Mouse (Mus musculus) MEL (cell line): ENCODE results near the gene Ddx4. TPM values are rescaled to one million over a fixed set of nuclear protein-coding genes. Genes with fewer than 3 reads are reported as not detected.

ENCODE experiments used
- DNase-seq: peaks from one replicate; pipeline ENCODE4 v3.0.0; 2011; ENCODE audit warnings: low read depth, low spot score
- H3K27ac ChIP-seq: 2 replicates; pipeline ENCODE4 v1.5.1; 2012; ENCODE audit warnings: low read depth, mild to moderate bottlenecking, control low read depth, low read length, moderate library complexity; ENCODE audit not compliant: control insufficient read depth
- H3K27me3 ChIP-seq, 2 experiments: fragments of 150-350 bp in 1 of 2; sonication (generic) in 1 of 2; 2 replicates each; pipeline ENCODE4 v1.6.1; 2012; ENCODE audit warnings: low read length in 2 of 2, mild to moderate bottlenecking in 2 of 2, improper control_type of control experiment in 1 of 2, moderate library complexity in 1 of 2; ENCODE audit not compliant: insufficient read depth in 2 of 2, control insufficient read depth in 1 of 2
- H3K36me3 ChIP-seq, 2 experiments: 2 replicates each; pipeline ENCODE4 v1.6.1; 2012 to 2014; ENCODE audit warnings: low read length in 2 of 2, improper control_type of control experiment in 1 of 2, inconsistent platforms in 1 of 2, mild to moderate bottlenecking in 1 of 2; ENCODE audit not compliant: insufficient read depth in 2 of 2, control insufficient read depth in 1 of 2
- H3K4me1 ChIP-seq, 2 experiments: fragments of 150-350 bp in 1 of 2; sonication (generic) in 1 of 2; 2 replicates each; pipeline ENCODE4 v1.6.1; 2012; ENCODE audit warnings: low read length in 2 of 2, improper control_type of control experiment in 1 of 2, mild to moderate bottlenecking in 1 of 2; ENCODE audit not compliant: insufficient read depth in 2 of 2, control insufficient read depth in 1 of 2
- H3K4me3 ChIP-seq, 2 experiments: fragments of 150-350 bp in 1 of 2; sonication (generic) in 1 of 2; 2 replicates each; pipeline ENCODE4 v1.5.1; 2012; ENCODE audit warnings: low read depth in 2 of 2, low read length in 2 of 2, mild to moderate bottlenecking in 2 of 2, moderate library complexity in 2 of 2, control low read depth in 1 of 2, improper control_type of control experiment in 1 of 2; ENCODE audit not compliant: control insufficient read depth in 1 of 2, insufficient read depth in 1 of 2
- H3K79me2 ChIP-seq: 2 replicates; pipeline ENCODE4 v1.6.1; 2012; ENCODE audit warnings: mild to moderate bottlenecking, low read length, moderate library complexity; ENCODE audit not compliant: control insufficient read depth, poor library complexity, insufficient read depth
- H3K9ac ChIP-seq: 2 replicates; pipeline ENCODE4 v1.6.1; 2012; ENCODE audit warnings: low read depth, mild to moderate bottlenecking, control low read depth, low read length, moderate library complexity; ENCODE audit not compliant: control insufficient read depth, poor library complexity, severe bottlenecking
- H3K9me3 ChIP-seq: fragments of 150-350 bp; sonication (generic); replicated peaks from 2 replicates; pipeline ENCODE4 v1.6.1; 2012; ENCODE audit warnings: mild to moderate bottlenecking, low read length, improper control_type of control experiment, moderate library complexity; ENCODE audit not compliant: insufficient read depth
- CHD1 ChIP-seq: IDR thresholded peaks from 2 replicates; pipeline ENCODE4 v1.6.1; 2012; ENCODE audit warnings: low read depth, mild to moderate bottlenecking, inconsistent platforms, low read length, improper control_type of control experiment
- E2F4 ChIP-seq: IDR thresholded peaks from 2 replicates; pipeline ENCODE4 v1.6.1; 2011; ENCODE audit warnings: low read depth, low read length, improper control_type of control experiment, borderline replicate concordance
- EP300 ChIP-seq, 2 experiments: IDR thresholded peaks; 2 replicates each; pipeline ENCODE4 v1.6.1; 2011; ENCODE audit warnings: improper control_type of control experiment in 2 of 2, low read length in 2 of 2, low read depth in 1 of 2, mild to moderate bottlenecking in 1 of 2
- ETS1 ChIP-seq: IDR thresholded peaks from 2 replicates; pipeline ENCODE4 v1.6.1; 2012; ENCODE audit warnings: low read depth, mild to moderate bottlenecking, inconsistent platforms, low read length, improper control_type of control experiment, moderate library complexity
- GABPA ChIP-seq: IDR thresholded peaks from 2 replicates; pipeline ENCODE4 v1.6.1; 2012; ENCODE audit warnings: low read depth, mild to moderate bottlenecking, inconsistent platforms, low read length, improper control_type of control experiment, moderate library complexity
- JUND ChIP-seq: IDR thresholded peaks from 2 replicates; pipeline ENCODE4 v1.6.1; 2011; ENCODE audit warnings: low read depth, mild to moderate bottlenecking, improper control_type of control experiment, low read length
- KAT2A ChIP-seq: conservative IDR thresholded peaks from 2 replicates; pipeline ENCODE4 v1.6.1; 2012; ENCODE audit warnings: low read depth, low read length, improper control_type of control experiment, inconsistent platforms
- MAZ ChIP-seq: IDR thresholded peaks from 2 replicates; pipeline ENCODE4 v1.6.1; 2012; ENCODE audit warnings: low read depth, mild to moderate bottlenecking, inconsistent platforms, low read length, improper control_type of control experiment
- MYB ChIP-seq: IDR thresholded peaks from 2 replicates; pipeline ENCODE4 v1.6.1; 2011; ENCODE audit warnings: mild to moderate bottlenecking, low read depth, low read length, improper control_type of control experiment
- MYC ChIP-seq: IDR thresholded peaks from 2 replicates; pipeline ENCODE4 v1.6.1; 2011; ENCODE audit warnings: low read depth, mild to moderate bottlenecking, low read length, improper control_type of control experiment, moderate library complexity
- NRF1 ChIP-seq: IDR thresholded peaks from 2 replicates; pipeline ENCODE4 v1.6.1; 2014; ENCODE audit warnings: low read depth, mild to moderate bottlenecking, inconsistent platforms, low read length, improper control_type of control experiment, moderate library complexity; ENCODE audit not compliant: poor library complexity, insufficient read depth, severe bottlenecking
- POLR2A ChIP-seq, 2 experiments: IDR thresholded peaks; 2 replicates each; pipeline ENCODE4 v1.6.1; 2011 to 2012; ENCODE audit warnings: low read length in 2 of 2, mild to moderate bottlenecking in 2 of 2, control low read depth in 1 of 2, improper control_type of control experiment in 1 of 2, low read depth in 1 of 2, moderate library complexity in 1 of 2; ENCODE audit not compliant: control insufficient read depth in 1 of 2, insufficient read depth in 1 of 2, poor library complexity in 1 of 2
- POLR2AphosphoS5 ChIP-seq: IDR thresholded peaks from 2 replicates; pipeline ENCODE4 v1.6.1; 2012; ENCODE audit warnings: low read depth, borderline replicate concordance, mild to moderate bottlenecking, inconsistent platforms, low read length, moderate library complexity, mixed read lengths
- RCOR1 ChIP-seq: IDR thresholded peaks from 2 replicates; pipeline ENCODE4 v1.6.1; 2012; ENCODE audit warnings: low read depth, mild to moderate bottlenecking, inconsistent platforms, low read length, improper control_type of control experiment
- SMC3 ChIP-seq: IDR thresholded peaks from 2 replicates; pipeline ENCODE4 v1.6.1; 2011; ENCODE audit warnings: low read depth, low read length, improper control_type of control experiment
- TBP ChIP-seq: IDR thresholded peaks from 2 replicates; pipeline ENCODE4 v1.8.0; 2011; ENCODE audit warnings: low read depth, low read length, improper control_type of control experiment
- ZNF384 ChIP-seq: IDR thresholded peaks from 2 replicates; pipeline ENCODE4 v1.6.1; 2012; ENCODE audit warnings: low read depth, mild to moderate bottlenecking, inconsistent platforms, low read length, improper control_type of control experiment
- polyA plus RNA-seq, 2 experiments: library from polyadenylated mRNA; stranded (reverse) in 1 of 2; unstranded in 1 of 2; fragments of >175 nt in 1 of 2; fragments of >200 nt in 1 of 2; gene quantifications; 2 replicates each; pipeline versions ENCODE4 v1.2.1 to v1.2.4; 2012; ENCODE audit warnings: low replicate concordance in 2 of 2, low read depth in 1 of 2; ENCODE audit not compliant: insufficient read length in 2 of 2, insufficient read depth in 1 of 2, missing spikeins in 1 of 2
- total RNA-seq: library from RNA; depleted of rRNA; stranded (reverse); fragments of 300-350 nt; gene quantifications from 2 replicates; pipeline ENCODE4 v1.2.3, GENCODE M21; 2012

The Ddx4 gene
- total and polyA plus RNA-seq, 3 experiments = 0.31 to 1.3 TPM; not detected in 1

- peak overlapping the region; percentile 67 to 82 for H3K4me3 ChIP-seq
- TF ChIP-seq EP300 (IDR thresholded peaks at IDR 0.05; ENCODE audit: low read depth in 1 of 2, low read length in 2 of 2) (0 out of 4 replicates have a peak, but pooled peaks of 1 of the 2 experiments have one; percentile 4), POLR2A (IDR thresholded peaks at IDR 0.05; ENCODE audit: control insufficient read depth in 1 of 2, insufficient read depth in 1 of 2, low read depth in 1 of 2, low read length in 2 of 2, poor library complexity in 1 of 2) (no peak), MYC (0 out of 2 replicates have a peak, but pooled peaks have one; percentile 54), JUND (no peak), E2F4 (no peak), ETS1 (peak; percentile 6; the same call in 1 of the 2 replicates), NRF1 (no peak), GABPA (no peak), MYB (no peak), MAZ (no peak)
- H3K27ac ChIP-seq = no peak overlapping the region
These were observed 7.8 kb upstream of the Ddx4 start for GRCm38 (mm10) chr13:112659986-112660573.

DNA sequence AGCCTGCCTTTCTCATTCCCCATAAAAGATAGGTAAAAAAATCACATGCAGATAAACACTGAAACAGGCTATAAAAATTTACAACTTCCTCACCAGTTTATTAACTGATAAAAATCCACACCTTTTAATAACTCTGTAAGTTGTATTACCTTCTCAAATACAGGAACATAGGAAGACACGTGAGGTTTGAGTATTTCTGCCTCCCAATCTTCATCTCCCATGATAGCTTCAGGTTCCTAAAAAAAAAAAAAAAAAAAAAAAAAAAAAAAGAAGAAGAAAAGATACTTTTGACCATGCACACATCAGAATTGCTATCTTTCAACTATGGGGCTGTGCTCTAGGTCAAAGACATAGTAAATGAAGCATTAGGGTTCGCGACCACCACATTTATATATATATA, 1.1 kb downstream of the Ddx4 start:
- Histone ChIP-seq H3K9me3 (no peaks in the 10 kb centered on the region), H3K4me1 (peaks cover 3 to 9% of the 10 kb centered on the region in 2 experiments), H3K79me2 (no peaks in the 10 kb centered on the region), H3K9ac (no peak overlapping the region), H3K27ac (no peak overlapping the region), H3K36me3 (peaks cover 0 to 7% of the 10 kb centered on the region in 2 experiments; a peak in 2 of 4 replicates), H3K4me3 (no peak overlapping the region), H3K27me3 (no peaks in the 10 kb centered on the region)
- TF ChIP-seq RCOR1 (no peak), CHD1 (no peak), TBP (no peak), EP300 (IDR thresholded peaks at IDR 0.05; ENCODE audit: low read depth in 1 of 2, low read length in 2 of 2) (0 out of 4 replicates have a peak, but pooled peaks of 1 of the 2 experiments have one; percentile 9), KAT2A (no peak), ETS1 (no peak), POLR2A (IDR thresholded peaks at IDR 0.05; ENCODE audit: control insufficient read depth in 1 of 2, insufficient read depth in 1 of 2, low read depth in 1 of 2, low read length in 2 of 2, poor library complexity in 1 of 2) (no peak), SMC3 (no peak), ZNF384 (peak; percentile 77), POLR2AphosphoS5 (no peak)
- no peak for DNase-seq

More at GRCm38 (mm10) chr13:112659986-112660573, 7.8 kb upstream of the Ddx4 start:
- peak overlapping the region; percentile 43 for H3K9ac ChIP-seq
- H3K4me1 ChIP-seq = peaks cover 2 to 3% of the 10 kb centered on the region in 2 experiments; a peak in 3 of 4 replicates
- peak; percentile 18 for DNase-seq
- H3K79me2 ChIP-seq = peaks cover 7% of the 10 kb centered on the region
- no peaks in the 10 kb centered on the region for H3K27me3 ChIP-seq
- H3K36me3 ChIP-seq = peaks cover 0 to 9% of the 10 kb centered on the region in 2 experiments; a peak in 2 of 4 replicates
- H3K9me3 ChIP-seq = no peaks in the 10 kb centered on the region
